Mouse (Mus musculus) limb, embryonic 10.5 days (tissue): ENCODE data around the gene Tcf7l1. TPM values are rescaled to one million over a fixed set of nuclear protein-coding genes. Genes with fewer than 3 reads are reported as not detected.
A peak's percentile ranks its signal among the peaks of the same experiment; 100 is the strongest.

Source experiments
- DNase-seq: peaks from one replicate; pipeline ENCODE4 v3.0.0-alpha.2; 2017; ENCODE audit warnings: low spot score
- H3K27ac ChIP-seq: fragments of 300-500 bp; sonication (generic); 2 replicates; pipeline ENCODE4 v1.5.1; 2016; ENCODE audit warnings: mild to moderate bottlenecking
- H3K27me3 ChIP-seq: fragments of 300-500 bp; sonication (generic); 2 replicates; pipeline ENCODE4 v1.6.1; 2016; ENCODE audit warnings: low read depth, mild to moderate bottlenecking; ENCODE audit not compliant: poor library complexity, severe bottlenecking
- H3K36me3 ChIP-seq: fragments of 300-500 bp; sonication (generic); 2 replicates; pipeline ENCODE4 v1.6.1; 2016; ENCODE audit warnings: mild to moderate bottlenecking, moderate library complexity
- H3K4me1 ChIP-seq: fragments of 300-500 bp; sonication (generic); 2 replicates; pipeline ENCODE4 v1.6.1; 2016
- H3K4me3 ChIP-seq: fragments of 300-500 bp; sonication (generic); 2 replicates; pipeline ENCODE4 v1.5.1; 2016; ENCODE audit warnings: mild to moderate bottlenecking, moderate library complexity
- H3K9me3 ChIP-seq: fragments of 300-500 bp; sonication (generic); replicated peaks from 2 replicates; pipeline ENCODE4 v1.6.1; 2016; ENCODE audit warnings: mild to moderate bottlenecking
- WGBS: fragments of 180-500 bp; shearing (Covaris S2); methylation state at CpG from one replicate; pipeline ENCODE4 v1.1.7; 2016; 5-methylcytosine and 5-hydroxymethylcytosine counted together
- polyA plus RNA-seq: library from polyadenylated mRNA; unstranded; fragments of >200 nt; fragmentation: Nextera tagmentation; extraction: Ambion mirVana; gene quantifications from 2 replicates; pipeline ENCODE4 v1.2.1, GENCODE M21; 2016

Gene Tcf7l1
- polyA plus RNA-seq, 1 experiment from 2014 or later: 40.0 TPM

DNA sequence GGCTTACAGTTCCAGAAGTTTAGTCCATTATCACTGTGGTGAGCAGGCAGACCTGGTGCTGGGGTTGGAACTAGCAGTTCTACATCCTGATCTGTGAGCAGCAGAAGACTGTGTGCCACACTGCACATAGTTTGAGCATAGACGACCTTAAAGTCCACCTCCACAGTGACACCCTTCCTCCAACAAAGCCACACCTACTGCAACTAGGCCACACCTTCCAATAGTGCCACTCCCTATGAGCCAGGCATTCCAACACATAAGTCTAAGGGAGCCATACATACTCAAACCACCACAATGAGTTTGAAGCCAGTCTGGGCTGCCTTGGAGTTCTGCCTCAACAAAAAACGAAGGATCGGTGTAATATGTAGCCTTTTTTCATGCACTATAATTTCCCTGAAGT is 55.7 kb downstream of the Tcf7l1 start:
- 94% methylated on average over 3 of the region's 3 CpGs for WGBS
- H3K27ac ChIP-seq: no peak overlapping the region
- peaks cover 69% of the 10 kb centered on the region for H3K4me1 ChIP-seq
- H3K4me3 ChIP-seq: no peak overlapping the region
- H3K36me3 ChIP-seq: peaks cover 20% of the 10 kb centered on the region
- H3K9me3 ChIP-seq: no peaks in the 10 kb centered on the region; the same call in 1 of the 2 replicates
- no peaks in the 10 kb centered on the region for H3K27me3 ChIP-seq
- no peak for DNase-seq

DNA sequence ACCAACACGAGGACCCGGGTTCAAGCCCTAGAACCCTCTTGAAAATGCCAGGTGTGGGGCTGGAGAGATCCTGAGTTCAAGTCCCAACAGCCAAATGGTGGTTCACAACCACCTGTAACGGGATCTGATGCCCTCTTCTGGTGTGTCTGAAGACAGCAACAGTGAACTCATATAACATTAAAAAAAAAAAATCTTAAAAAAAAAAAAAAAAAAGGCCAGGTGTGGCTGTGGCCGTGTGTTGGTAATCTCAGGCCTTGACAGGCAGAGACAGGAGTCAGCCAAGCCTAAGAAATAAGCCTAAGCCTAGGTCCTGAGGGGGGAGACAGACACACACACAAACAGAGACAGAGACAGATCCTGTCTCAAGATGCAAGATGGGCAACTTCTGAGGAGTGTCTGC is 56.9 kb downstream of the Tcf7l1 start:
- WGBS: 85% methylated on average over 4 of the region's 4 CpGs
- Histone ChIP-seq H3K36me3 (peaks cover 10% of the 10 kb centered on the region), H3K4me1 (peaks cover 68% of the 10 kb centered on the region), H3K9me3 (no peaks in the 10 kb centered on the region; the same call in 1 of the 2 replicates), H3K27ac (no peak overlapping the region), H3K4me3 (no peak overlapping the region), H3K27me3 (no peaks in the 10 kb centered on the region)
- no peak for DNase-seq

DNA sequence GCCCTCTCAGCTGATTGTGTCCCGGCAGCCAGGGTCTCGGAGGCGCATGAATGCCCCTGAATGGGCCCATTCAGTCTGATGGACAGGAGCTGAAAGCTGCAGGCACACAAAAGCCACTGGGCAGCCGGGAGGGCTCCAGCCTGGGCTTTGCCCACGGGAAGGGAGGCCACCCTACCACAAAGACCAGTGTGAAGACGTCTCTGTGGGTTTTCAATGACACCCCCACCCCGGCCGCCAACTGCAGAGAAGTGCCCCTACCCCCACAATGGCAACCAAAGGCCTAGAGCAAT is 58.5 kb downstream of the Tcf7l1 start:
- Histone ChIP-seq H3K4me1 (peaks cover 58% of the 10 kb centered on the region), H3K27ac (peak overlapping the region; percentile 37), H3K4me3 (no peak overlapping the region), H3K36me3 (peaks cover 10% of the 10 kb centered on the region), H3K27me3 (no peaks in the 10 kb centered on the region), H3K9me3 (no peaks in the 10 kb centered on the region; the same call in 1 of the 2 replicates)
- no peak for DNase-seq
- 79% methylated on average over 8 of the region's 8 CpGs for WGBS

DNA sequence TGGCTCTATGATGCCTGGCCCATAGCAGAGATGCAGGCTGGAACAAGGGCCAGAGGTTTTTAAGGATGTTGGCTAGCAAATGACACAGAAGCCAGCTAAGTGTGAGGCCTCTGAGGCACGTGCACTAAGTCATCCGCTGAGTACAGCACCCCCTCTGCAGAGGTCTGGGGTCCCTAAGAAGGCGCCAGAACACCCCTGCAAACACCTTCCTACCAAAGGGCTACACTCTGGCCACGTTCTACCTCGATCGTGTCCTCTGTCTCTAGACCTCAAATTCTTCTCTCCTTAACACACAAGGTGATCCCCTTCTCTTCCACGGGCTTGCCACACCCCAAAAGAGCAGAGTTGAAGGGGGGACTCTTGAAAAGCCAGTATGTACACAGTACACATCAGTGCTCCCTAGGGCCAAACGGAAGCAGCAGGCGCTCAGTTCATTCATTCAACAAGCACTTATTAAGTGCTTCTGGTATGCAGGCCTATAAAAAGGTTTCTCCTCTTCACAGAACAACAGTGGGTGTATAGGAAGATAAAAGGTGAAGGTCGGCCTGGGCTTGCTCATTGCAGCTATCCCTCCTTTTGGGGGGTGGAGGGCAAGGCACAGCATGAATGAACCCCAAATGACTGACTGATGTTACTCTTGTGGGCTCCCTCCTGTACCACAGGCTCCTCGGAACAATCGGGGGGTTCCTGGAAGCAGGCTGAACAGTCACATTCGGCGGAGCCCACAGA is 59.1 kb downstream of the Tcf7l1 start:
- Histone ChIP-seq H3K9me3 (no peaks in the 10 kb centered on the region; the same call in 1 of the 2 replicates), H3K36me3 (peaks cover 10% of the 10 kb centered on the region), H3K4me1 (peaks cover 58% of the 10 kb centered on the region), H3K27me3 (no peaks in the 10 kb centered on the region), H3K4me3 (no peak overlapping the region), H3K27ac (peak overlapping the region; percentile 37)
- 91% methylated on average over 14 of the region's 14 CpGs for whole genome bisulfite sequencing
- DNase-seq: no peak

DNA sequence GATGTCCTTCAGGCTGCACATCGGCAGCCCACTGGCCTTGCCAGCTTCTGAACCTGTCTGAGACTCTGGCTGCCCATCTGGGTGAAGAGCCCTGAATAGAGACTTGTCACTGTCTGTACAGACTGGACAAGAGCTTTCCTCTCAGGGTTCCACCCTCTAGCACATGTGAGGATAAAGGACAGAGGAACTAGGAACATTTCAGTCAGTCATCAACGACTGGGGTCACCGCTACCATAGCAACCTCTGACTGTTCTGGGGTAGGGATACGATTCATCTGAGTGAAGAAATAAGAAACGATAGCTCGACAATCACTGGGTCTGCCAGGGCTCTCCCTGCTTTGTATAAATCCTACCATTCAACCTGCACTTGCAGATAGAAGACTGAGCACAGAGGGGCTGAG is 61.2 kb downstream of the Tcf7l1 start:
- WGBS: 75% methylated on average over 6 of the region's 6 CpGs
- Histone ChIP-seq H3K36me3 (peaks cover 3% of the 10 kb centered on the region), H3K27me3 (no peaks in the 10 kb centered on the region), H3K4me1 (peaks cover 71% of the 10 kb centered on the region), H3K9me3 (no peaks in the 10 kb centered on the region), H3K27ac (no peak overlapping the region), H3K4me3 (no peak overlapping the region)
- no peak for DNase-seq

DNA sequence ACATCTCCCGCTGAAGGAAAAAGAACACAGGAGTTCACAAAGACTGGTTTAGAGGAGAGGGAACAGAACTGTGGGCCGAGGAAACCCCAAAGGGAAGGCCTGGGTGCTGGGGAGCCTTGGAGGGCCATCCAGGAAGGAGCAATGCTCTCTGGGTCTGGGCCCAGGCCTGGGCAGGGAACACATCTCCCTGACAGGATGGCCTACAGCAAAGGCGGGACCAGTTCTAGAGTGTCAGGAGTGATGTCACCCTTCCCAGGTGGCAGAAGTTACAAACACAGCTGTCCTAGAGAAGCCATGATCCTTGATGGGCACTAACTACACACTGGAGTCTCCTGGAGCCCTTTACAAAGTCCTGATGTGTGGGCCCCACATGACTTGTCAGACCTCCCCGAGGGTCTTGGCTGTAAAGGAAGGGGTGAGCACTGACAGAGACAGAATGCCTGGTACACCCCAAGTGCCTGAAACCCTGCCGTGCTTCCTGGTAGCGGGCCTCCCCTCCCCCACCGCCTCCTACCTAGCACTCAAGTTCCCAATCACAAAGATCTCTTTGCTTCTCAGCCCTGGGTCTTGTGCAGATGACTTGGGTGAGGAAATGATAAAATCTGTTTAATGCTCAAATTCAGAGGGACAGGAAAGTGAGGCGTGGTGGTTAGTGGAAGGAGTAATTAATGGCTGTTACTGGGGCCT is 64.4 kb downstream of the Tcf7l1 start:
- no peaks in the 10 kb centered on the region for H3K9me3 ChIP-seq
- peak overlapping the region; percentile 75 for H3K27ac ChIP-seq
- H3K27me3 ChIP-seq: no peaks in the 10 kb centered on the region
- DNase-seq: no peak
- H3K36me3 ChIP-seq: no peaks in the 10 kb centered on the region
- no peak overlapping the region for H3K4me3 ChIP-seq
- WGBS: 57% methylated on average over 8 of the region's 8 CpGs
- peaks cover 73% of the 10 kb centered on the region for H3K4me1 ChIP-seq

DNA sequence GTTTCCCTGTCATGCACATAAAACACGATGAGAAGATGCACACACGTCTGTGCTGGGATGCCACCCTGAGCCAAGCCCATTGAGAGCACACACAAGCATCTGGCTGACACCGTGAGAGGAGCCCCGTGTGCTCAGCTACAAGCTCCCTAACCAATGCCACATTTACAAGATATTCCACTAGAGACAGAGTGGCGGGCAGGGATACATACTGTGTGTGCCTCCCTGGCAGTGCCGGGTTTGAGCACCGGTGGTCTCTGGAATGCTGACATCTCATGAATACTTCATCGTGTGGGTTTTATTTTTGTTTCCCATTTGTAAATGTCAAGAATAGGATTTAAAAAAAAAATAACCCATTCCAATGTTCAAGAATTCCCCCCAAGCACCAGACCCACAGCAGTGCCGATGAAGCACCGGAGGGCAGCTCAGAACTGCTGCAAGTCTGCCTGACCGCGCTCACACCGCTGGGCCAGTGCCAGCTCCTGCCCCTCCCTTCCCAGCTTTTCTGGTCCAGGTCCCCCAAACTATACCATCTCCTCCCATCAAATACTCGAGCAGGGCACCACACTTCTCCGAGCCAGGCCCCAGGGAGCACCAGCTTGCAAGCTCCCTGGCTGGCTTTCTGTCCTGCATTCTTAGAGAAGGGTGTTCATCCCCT is 65.2 kb downstream of the Tcf7l1 start:
- 89% methylated on average over 15 of the region's 15 CpGs for WGBS
- no peak overlapping the region for H3K4me3 ChIP-seq
- no peaks in the 10 kb centered on the region for H3K36me3 ChIP-seq
- DNase-seq: no peak
- H3K9me3 ChIP-seq: no peaks in the 10 kb centered on the region
- peak overlapping the region; percentile 75 for H3K27ac ChIP-seq
- H3K4me1 ChIP-seq: peaks cover 66% of the 10 kb centered on the region
- no peaks in the 10 kb centered on the region for H3K27me3 ChIP-seq

DNA sequence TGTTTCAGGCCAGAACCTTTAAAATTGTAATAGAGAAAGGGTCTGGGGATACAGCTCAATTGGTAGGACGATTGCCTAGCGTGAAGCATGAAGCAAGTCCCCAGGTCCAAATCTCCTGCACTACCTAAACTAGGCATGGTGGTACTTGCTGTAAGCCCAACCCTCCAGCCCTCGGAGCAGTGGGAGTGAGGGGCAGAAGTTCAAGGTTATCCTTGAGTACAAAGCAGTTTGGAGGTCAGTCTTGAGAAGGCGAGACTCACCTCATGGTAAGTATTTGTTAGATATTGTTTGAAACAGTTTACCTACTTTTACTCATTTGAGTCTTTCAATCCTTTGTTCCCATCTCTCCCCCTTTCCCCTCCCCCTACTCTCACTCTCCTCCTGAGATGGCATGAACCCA is 65.9 kb downstream of the Tcf7l1 start:
- Histone ChIP-seq H3K4me1 (peaks cover 58% of the 10 kb centered on the region), H3K36me3 (0 out of 2 replicates have a peak, but pooled peaks cover 2% of the 10 kb centered on the region), H3K9me3 (no peaks in the 10 kb centered on the region), H3K4me3 (no peak overlapping the region), H3K27ac (peak overlapping the region; percentile 75; the same call in 1 of the 2 replicates), H3K27me3 (no peaks in the 10 kb centered on the region)
- DNase-seq: no peak
- WGBS: 92% methylated on average over 4 of the region's 4 CpGs

DNA sequence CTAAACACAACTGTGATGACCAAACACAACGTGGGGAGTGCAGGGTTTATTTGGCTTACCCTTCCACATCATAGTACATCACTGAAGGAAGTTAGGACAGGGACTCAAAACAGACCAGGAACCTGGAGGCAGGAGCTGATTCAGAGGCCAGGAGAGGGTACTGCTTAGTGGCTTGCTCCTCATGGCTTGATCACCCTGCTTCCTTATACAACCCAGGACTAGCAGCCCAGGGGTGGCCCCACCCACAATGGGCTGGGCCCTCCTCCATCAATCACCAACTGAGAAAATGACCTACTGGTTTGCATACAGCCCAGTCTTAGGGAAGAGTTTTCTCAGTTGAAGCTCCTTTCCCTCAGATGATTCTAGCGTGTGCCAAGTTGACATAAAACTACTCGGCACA is 68.2 kb downstream of the Tcf7l1 start:
- Histone ChIP-seq H3K4me1 (peaks cover 52% of the 10 kb centered on the region), H3K9me3 (peaks cover 4% of the 10 kb centered on the region; the same call in 1 of the 2 replicates), H3K36me3 (peaks cover 21% of the 10 kb centered on the region), H3K4me3 (no peak overlapping the region), H3K27me3 (no peaks in the 10 kb centered on the region), H3K27ac (peak overlapping the region; percentile 42; the same call in 1 of the 2 replicates)
- 91% methylated on average over 3 of the region's 3 CpGs for WGBS
- DNase-seq: no peak

DNA sequence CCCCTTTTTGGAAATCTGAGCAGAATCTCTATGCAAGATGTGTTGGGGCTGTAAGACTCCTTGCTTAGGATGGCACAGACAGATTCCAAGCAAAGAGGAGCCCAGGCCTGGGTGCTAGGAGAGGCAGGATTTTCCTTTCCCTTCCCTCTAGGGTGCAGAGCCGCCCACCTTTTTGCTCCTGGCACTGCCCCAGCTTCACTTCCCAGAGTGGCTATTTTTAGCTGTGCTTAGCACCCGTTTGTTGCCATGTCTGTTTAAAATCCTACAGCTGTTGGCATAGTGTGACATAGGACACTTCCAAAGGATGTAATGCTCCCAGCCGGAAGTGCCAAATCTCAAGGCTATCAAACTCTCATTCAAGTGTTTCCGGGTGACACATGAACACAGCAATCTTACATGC is 74.3 kb downstream of the Tcf7l1 start:
- Histone ChIP-seq H3K27me3 (no peaks in the 10 kb centered on the region), H3K36me3 (peaks cover 21% of the 10 kb centered on the region), H3K27ac (peak overlapping the region; percentile 53; the same call in 1 of the 2 replicates), H3K9me3 (peaks cover 4% of the 10 kb centered on the region; the same call in 1 of the 2 replicates), H3K4me3 (no peak overlapping the region), H3K4me1 (peaks cover 59% of the 10 kb centered on the region)
- DNase-seq: no peak
- WGBS: 49% methylated on average over 4 of the region's 4 CpGs

DNA sequence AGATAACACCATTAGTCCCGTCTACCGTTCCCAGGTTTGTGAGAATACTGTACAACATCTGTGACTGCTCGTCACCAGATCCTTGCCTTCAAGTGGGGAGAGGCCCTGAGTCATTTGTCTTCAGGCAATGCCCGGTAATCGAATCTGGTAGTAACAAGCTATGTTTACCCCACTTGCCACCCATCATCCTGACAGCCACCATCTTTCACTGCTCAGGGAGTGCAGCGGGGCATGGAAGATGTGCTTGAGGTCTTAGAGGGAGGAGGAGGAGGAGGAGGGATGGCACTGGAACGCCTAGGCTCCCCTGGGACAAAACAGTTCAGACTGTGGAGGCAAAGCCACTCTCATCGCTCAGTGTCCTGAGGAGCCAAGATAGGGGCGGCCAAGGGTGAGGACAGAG is 74.8 kb downstream of the Tcf7l1 start:
- H3K9me3 ChIP-seq: peaks cover 4% of the 10 kb centered on the region; the same call in 1 of the 2 replicates
- no peak overlapping the region for H3K4me3 ChIP-seq
- peaks cover 63% of the 10 kb centered on the region for H3K4me1 ChIP-seq
- 25% methylated on average over 9 of the region's 9 CpGs for WGBS
- no peak for DNase-seq
- H3K27me3 ChIP-seq: no peaks in the 10 kb centered on the region
- H3K36me3 ChIP-seq: peaks cover 21% of the 10 kb centered on the region
- peak overlapping the region; percentile 53 for H3K27ac ChIP-seq

DNA sequence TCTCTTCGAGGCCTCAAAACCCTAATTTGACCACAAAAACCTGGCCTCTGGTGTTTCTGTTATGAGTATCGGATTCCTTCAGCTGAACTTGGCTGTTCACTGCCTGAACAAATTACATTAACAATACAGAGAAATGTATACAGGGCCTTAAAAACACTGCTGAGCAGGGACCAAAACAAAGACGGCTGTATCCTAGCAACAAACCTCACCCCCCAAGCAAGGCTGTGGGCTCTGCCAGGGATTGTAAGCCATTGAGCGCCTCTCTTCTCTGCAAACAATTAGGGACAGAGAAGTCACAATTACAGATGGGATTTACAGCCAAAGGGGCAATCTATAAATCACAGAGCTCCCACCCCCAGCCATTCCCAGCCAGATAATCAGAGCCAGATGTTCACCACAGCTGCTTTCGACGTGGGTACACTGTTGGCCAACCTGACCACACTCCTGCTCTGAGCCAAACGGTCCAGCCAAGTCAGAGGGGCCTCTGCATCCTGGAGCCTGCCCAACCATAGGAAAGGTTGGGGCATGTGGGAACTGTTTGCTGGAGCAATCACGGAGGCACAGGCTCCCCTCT is 77.5 kb downstream of the Tcf7l1 start:
- WGBS: 8% methylated on average over 8 of the region's 8 CpGs
- peak overlapping the region; percentile 27; the same call in 1 of the 2 replicates for H3K4me3 ChIP-seq
- H3K27me3 ChIP-seq: no peaks in the 10 kb centered on the region
- peak; percentile 94 for DNase-seq
- no peaks in the 10 kb centered on the region for H3K9me3 ChIP-seq
- H3K27ac ChIP-seq: peak overlapping the region; percentile 89
- H3K36me3 ChIP-seq: peaks cover 7% of the 10 kb centered on the region; the same call in 1 of the 2 replicates
- H3K4me1 ChIP-seq: peaks cover 88% of the 10 kb centered on the region
